Mouse (Mus musculus): ENCODE results near the gene Trpc7. TPM values are rescaled to one million over a fixed set of nuclear protein-coding genes. Genes with fewer than 3 reads are reported as not detected.

Gene Trpc7
- polyA plus RNA-seq, 1 experiment, result not detected

GRCm38 (mm10) chr13:56864567-56864966 is 31.2 kb downstream of the Trpc7 start:
- Histone ChIP-seq H3K36me3 (ENCODE audit: control insufficient read depth, insufficient read depth, low read length, poor library complexity, severe bottlenecking) (no peaks in the 10 kb centered on the region), H3K9me3 (replicated peaks; ENCODE audit: control insufficient read depth, insufficient read depth, low read length, poor library complexity, severe bottlenecking) (no peaks in the 10 kb centered on the region), H3K27ac (ENCODE audit: insufficient read depth, low read length) (no peak overlapping the region), H3K27me3 (ENCODE audit: control insufficient read depth, insufficient read depth, low read length, poor library complexity, severe bottlenecking) (no peaks in the 10 kb centered on the region), H3K9ac (ENCODE audit: low read depth, poor library complexity, severe bottlenecking) (no peak overlapping the region), H3K4me3 (ENCODE audit: low read depth, low read length) (no peak overlapping the region), H3K4me1 (ENCODE audit: control insufficient read depth, insufficient read depth, low read length) (no peaks in the 10 kb centered on the region)
- TF ChIP-seq POLR2A (IDR thresholded peaks at IDR 0.05; ENCODE audit: insufficient read depth, low read length) (no peak), EP300 (IDR thresholded peaks at IDR 0.05; ENCODE audit: insufficient read depth, low read depth, low read length) (no peak), CTCF (IDR thresholded peaks at IDR 0.05; ENCODE audit: low read depth, low read length) (no peak)

- Histone ChIP-seq H3K27ac (ENCODE audit: insufficient read depth, low read length) (no peak overlapping the region), H3K36me3 (ENCODE audit: control insufficient read depth, insufficient read depth, low read length, poor library complexity, severe bottlenecking) (no peaks in the 10 kb centered on the region), H3K4me3 (ENCODE audit: low read depth, low read length) (no peak overlapping the region), H3K9me3 (replicated peaks; ENCODE audit: control insufficient read depth, insufficient read depth, low read length, poor library complexity, severe bottlenecking) (no peaks in the 10 kb centered on the region), H3K27me3 (ENCODE audit: control insufficient read depth, insufficient read depth, low read length, poor library complexity, severe bottlenecking) (no peaks in the 10 kb centered on the region), H3K9ac (ENCODE audit: low read depth, poor library complexity, severe bottlenecking) (no peak overlapping the region), H3K4me1 (ENCODE audit: control insufficient read depth, insufficient read depth, low read length) (no peaks in the 10 kb centered on the region)
- TF ChIP-seq CTCF (IDR thresholded peaks at IDR 0.05; ENCODE audit: low read depth, low read length) (no peak), POLR2A (IDR thresholded peaks at IDR 0.05; ENCODE audit: insufficient read depth, low read length) (no peak), EP300 (IDR thresholded peaks at IDR 0.05; ENCODE audit: insufficient read depth, low read depth, low read length) (no peak)
These were observed 33.8 kb downstream of the Trpc7 start for GRCm38 (mm10) chr13:56862011-56862410.

- TF ChIP-seq POLR2A (IDR thresholded peaks at IDR 0.05; ENCODE audit: insufficient read depth, low read length), result no peak
- TF ChIP-seq EP300 (IDR thresholded peaks at IDR 0.05; ENCODE audit: insufficient read depth, low read depth, low read length), result no peak
- no peak for TF ChIP-seq CTCF (IDR thresholded peaks at IDR 0.05; ENCODE audit: low read depth, low read length)
- Histone ChIP-seq H3K4me3 (ENCODE audit: low read depth, low read length) (no peak overlapping the region), H3K9ac (ENCODE audit: low read depth, poor library complexity, severe bottlenecking) (no peak overlapping the region), H3K27ac (ENCODE audit: insufficient read depth, low read length) (no peak overlapping the region), H3K4me1 (ENCODE audit: control insufficient read depth, insufficient read depth, low read length) (no peaks in the 10 kb centered on the region), H3K9me3 (replicated peaks; ENCODE audit: control insufficient read depth, insufficient read depth, low read length, poor library complexity, severe bottlenecking) (no peaks in the 10 kb centered on the region), H3K27me3 (ENCODE audit: control insufficient read depth, insufficient read depth, low read length, poor library complexity, severe bottlenecking) (no peaks in the 10 kb centered on the region), H3K36me3 (ENCODE audit: control insufficient read depth, insufficient read depth, low read length, poor library complexity, severe bottlenecking) (no peaks in the 10 kb centered on the region)
These were observed 41.3 kb downstream of the Trpc7 start for GRCm38 (mm10) chr13:56854506-56854905.

GRCm38 (mm10) chr13:56853436-56853835 is 42.4 kb downstream of the Trpc7 start:
- no peaks in the 10 kb centered on the region for H3K27me3 ChIP-seq (ENCODE audit: control insufficient read depth, insufficient read depth, low read length, poor library complexity, severe bottlenecking)
- no peak overlapping the region for H3K27ac ChIP-seq (ENCODE audit: insufficient read depth, low read length)
- no peaks in the 10 kb centered on the region for H3K4me1 ChIP-seq (ENCODE audit: control insufficient read depth, insufficient read depth, low read length)
- TF ChIP-seq POLR2A (IDR thresholded peaks at IDR 0.05; ENCODE audit: insufficient read depth, low read length) (no peak), EP300 (IDR thresholded peaks at IDR 0.05; ENCODE audit: insufficient read depth, low read depth, low read length) (no peak), CTCF (IDR thresholded peaks at IDR 0.05; ENCODE audit: low read depth, low read length) (no peak)
- no peaks in the 10 kb centered on the region for H3K9me3 ChIP-seq (replicated peaks; ENCODE audit: control insufficient read depth, insufficient read depth, low read length, poor library complexity, severe bottlenecking)
- H3K4me3 ChIP-seq (ENCODE audit: low read depth, low read length), result no peak overlapping the region
- H3K9ac ChIP-seq (ENCODE audit: low read depth, poor library complexity, severe bottlenecking), result no peak overlapping the region
- no peaks in the 10 kb centered on the region for H3K36me3 ChIP-seq (ENCODE audit: control insufficient read depth, insufficient read depth, low read length, poor library complexity, severe bottlenecking)

GRCm38 (mm10) chr13:56845866-56846265 is 49.9 kb downstream of the Trpc7 start:
- no peaks in the 10 kb centered on the region for H3K9me3 ChIP-seq (replicated peaks; ENCODE audit: control insufficient read depth, insufficient read depth, low read length, poor library complexity, severe bottlenecking)
- H3K36me3 ChIP-seq (ENCODE audit: control insufficient read depth, insufficient read depth, low read length, poor library complexity, severe bottlenecking), result no peaks in the 10 kb centered on the region
- no peaks in the 10 kb centered on the region for H3K4me1 ChIP-seq (ENCODE audit: control insufficient read depth, insufficient read depth, low read length)
- no peak overlapping the region for H3K9ac ChIP-seq (ENCODE audit: low read depth, poor library complexity, severe bottlenecking)
- H3K27ac ChIP-seq (ENCODE audit: insufficient read depth, low read length), result no peak overlapping the region
- no peak overlapping the region for H3K4me3 ChIP-seq (ENCODE audit: low read depth, low read length)
- no peaks in the 10 kb centered on the region for H3K27me3 ChIP-seq (ENCODE audit: control insufficient read depth, insufficient read depth, low read length, poor library complexity, severe bottlenecking)
- TF ChIP-seq POLR2A (IDR thresholded peaks at IDR 0.05; ENCODE audit: insufficient read depth, low read length) (no peak), CTCF (IDR thresholded peaks at IDR 0.05; ENCODE audit: low read depth, low read length) (no peak), EP300 (IDR thresholded peaks at IDR 0.05; ENCODE audit: insufficient read depth, low read depth, low read length) (no peak)

- TF ChIP-seq POLR2A (IDR thresholded peaks at IDR 0.05; ENCODE audit: insufficient read depth, low read length) (no peak), CTCF (IDR thresholded peaks at IDR 0.05; ENCODE audit: low read depth, low read length) (no peak), EP300 (IDR thresholded peaks at IDR 0.05; ENCODE audit: insufficient read depth, low read depth, low read length) (no peak)
- Histone ChIP-seq H3K27me3 (ENCODE audit: control insufficient read depth, insufficient read depth, low read length, poor library complexity, severe bottlenecking) (no peaks in the 10 kb centered on the region), H3K36me3 (ENCODE audit: control insufficient read depth, insufficient read depth, low read length, poor library complexity, severe bottlenecking) (no peaks in the 10 kb centered on the region), H3K27ac (ENCODE audit: insufficient read depth, low read length) (no peak overlapping the region), H3K4me1 (ENCODE audit: control insufficient read depth, insufficient read depth, low read length) (no peaks in the 10 kb centered on the region), H3K4me3 (ENCODE audit: low read depth, low read length) (no peak overlapping the region), H3K9ac (ENCODE audit: low read depth, poor library complexity, severe bottlenecking) (no peak overlapping the region), H3K9me3 (replicated peaks; ENCODE audit: control insufficient read depth, insufficient read depth, low read length, poor library complexity, severe bottlenecking) (no peaks in the 10 kb centered on the region)
These were observed 80.3 kb downstream of the Trpc7 start for GRCm38 (mm10) chr13:56815471-56815870.
